Mouse (Mus musculus) liver, postnatal 0 days (tissue): ENCODE results near the gene Cacng8. TPM values are rescaled to one million over a fixed set of nuclear protein-coding genes. Genes with fewer than 3 reads are reported as not detected.

Experiments
- ATAC-seq: fragments of 200-750 bp; cut with Nextera tagmentation; 2 replicates; pipeline ENCODE4 v1.8.0; 2017; ENCODE audit warnings: mild to moderate bottlenecking, moderate library complexity
- DNase-seq: peaks from one replicate; pipeline ENCODE4 v3.0.0-alpha.2; 2016
- H3K27ac ChIP-seq: fragments of 300-500 bp; sonication (generic); 2 replicates; pipeline ENCODE4 v1.5.1; 2014; ENCODE audit warnings: antibody characterized with exemption, moderate library complexity, mild to moderate bottlenecking, low read depth
- H3K27me3 ChIP-seq: fragments of 300-500 bp; sonication (generic); 2 replicates; pipeline ENCODE4 v1.6.1; 2014; ENCODE audit warnings: low read length, control low read depth, mixed read lengths; ENCODE audit not compliant: insufficient read depth
- H3K36me3 ChIP-seq: fragments of 300-500 bp; sonication (generic); replicated peaks from 2 replicates; pipeline ENCODE4 v1.6.1; 2014; ENCODE audit warnings: mild to moderate bottlenecking, control low read depth, low read length, moderate library complexity, mixed read lengths; ENCODE audit not compliant: insufficient read depth
- H3K4me1 ChIP-seq: fragments of 300-500 bp; sonication (generic); 2 replicates; pipeline ENCODE4 v1.6.1; 2014; ENCODE audit warnings: antibody characterized with exemption, mild to moderate bottlenecking, control low read depth; ENCODE audit not compliant: insufficient read depth
- H3K4me2 ChIP-seq: fragments of 300-500 bp; sonication (generic); 2 replicates; pipeline ENCODE4 v1.6.1; 2014; ENCODE audit warnings: low read depth, mild to moderate bottlenecking, low read length, moderate library complexity, mixed read lengths
- H3K4me3 ChIP-seq: fragments of 300-500 bp; sonication (generic); 2 replicates; pipeline ENCODE4 v1.5.1; 2014; ENCODE audit warnings: low read depth, low read length
- H3K9ac ChIP-seq: fragments of 300-500 bp; sonication (generic); replicated peaks from 2 replicates; pipeline ENCODE4 v1.6.1; 2014; ENCODE audit warnings: mild to moderate bottlenecking, moderate library complexity
- H3K9me3 ChIP-seq: fragments of 300-500 bp; sonication (generic); 2 replicates; pipeline ENCODE4 v1.6.1; 2016; ENCODE audit warnings: mild to moderate bottlenecking, control low read depth, low read length, mixed read lengths
- CTCF ChIP-seq: sonication (generic); IDR thresholded peaks from 2 replicates; pipeline ENCODE4 v1.5.1; 2016; ENCODE audit warnings: antibody characterized with exemption, low read depth
- EP300 ChIP-seq: IDR thresholded peaks from 2 replicates; pipeline ENCODE4 v1.6.1; 2016; ENCODE audit warnings: antibody characterized with exemption, low read depth, mild to moderate bottlenecking
- WGBS: fragments of 180-500 bp; shearing (Covaris S2); extraction: QIAGEN DNeasy Blood & Tissue Kit; methylation state at CpG from one replicate; pipeline ENCODE4 v1.1.7; 2014; ENCODE audit not compliant: insufficient replicate concordance; 5-methylcytosine and 5-hydroxymethylcytosine counted together
- polyA plus RNA-seq: library from polyadenylated mRNA; unstranded; fragments of >200 nt; fragmentation: Nextera tagmentation; extraction: Ambion mirVana; gene quantifications from 2 replicates; pipeline ENCODE4 v1.2.1, GENCODE M21; 2015

Cacng8 gene
- polyA plus RNA-seq, 1 experiment from 2014 or later: not detected

DNA sequence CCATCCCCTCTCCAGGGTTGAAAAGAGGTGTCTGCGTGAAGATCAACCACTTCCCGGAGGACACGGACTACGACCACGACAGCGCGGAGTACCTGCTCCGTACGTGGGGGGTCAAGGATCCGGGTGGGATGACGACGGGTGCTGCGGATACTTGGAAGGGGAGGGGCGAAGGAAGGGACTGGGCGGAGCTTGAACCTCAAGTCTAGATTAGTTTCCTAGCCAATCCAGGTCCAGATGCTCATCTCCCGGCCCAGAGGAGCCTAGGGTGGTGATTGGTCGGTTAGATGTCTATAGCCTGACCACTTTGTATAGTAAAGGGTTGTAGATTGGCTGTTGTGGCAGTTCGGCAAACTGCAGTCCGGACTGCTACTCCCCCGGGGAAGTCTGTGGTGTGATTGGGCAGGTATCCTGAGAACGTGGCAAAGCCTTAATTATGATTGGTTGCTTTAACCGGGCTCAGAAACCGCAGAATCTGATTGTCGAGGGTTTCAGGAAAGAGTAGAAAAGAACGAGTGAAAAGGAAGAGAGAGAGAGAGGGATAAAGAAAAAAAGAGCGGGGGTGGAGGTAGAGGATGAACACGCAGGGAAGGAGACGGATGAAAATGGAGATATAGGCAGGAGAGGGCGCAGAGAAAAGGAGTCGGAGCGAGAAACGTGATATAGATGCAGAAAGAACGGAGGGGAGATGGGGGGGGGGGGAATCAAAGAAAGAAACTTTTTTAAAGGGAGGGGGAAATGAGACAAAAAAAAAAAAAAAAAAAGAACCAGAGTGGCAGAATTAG is 20.9 kb downstream of the Cacng8 start:
- H3K4me3 ChIP-seq: no peak overlapping the region

DNA sequence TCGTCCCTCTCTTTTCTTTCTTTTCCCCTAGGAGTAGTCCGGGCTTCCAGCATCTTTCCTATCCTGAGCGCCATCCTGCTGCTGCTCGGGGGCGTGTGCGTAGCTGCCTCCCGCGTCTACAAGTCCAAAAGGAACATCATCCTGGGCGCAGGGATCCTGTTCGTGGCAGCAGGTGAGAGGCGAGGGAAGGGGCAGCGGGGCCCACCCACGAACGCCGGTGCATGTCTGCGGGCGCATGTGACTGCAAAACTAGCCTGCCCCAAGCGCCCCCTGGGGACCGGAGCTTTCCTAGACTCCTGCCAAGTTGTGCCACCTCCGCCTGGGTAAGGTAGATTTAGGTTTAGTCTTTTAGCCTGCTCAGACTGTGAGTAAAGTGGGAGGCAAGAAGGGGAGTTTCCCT is 21.6 kb downstream of the Cacng8 start:
- H3K27me3 ChIP-seq: peaks cover 67% of the 10 kb centered on the region

More for the DNA sequence above, 20.9 kb downstream of the Cacng8 start:
- no peaks in the 10 kb centered on the region for H3K36me3 ChIP-seq
- TF ChIP-seq CTCF (no peak), EP300 (no peak)
- ATAC-seq: no peak
- H3K4me2 ChIP-seq: peak overlapping the region; percentile 28; the same call in 1 of the 2 replicates
- peaks cover 62% of the 10 kb centered on the region for H3K27me3 ChIP-seq
- no peaks in the 10 kb centered on the region for H3K9me3 ChIP-seq
- no peak overlapping the region for H3K27ac ChIP-seq
- no peak for DNase-seq
- WGBS: 2% methylated on average over 33 of the region's 33 CpGs
- no peak overlapping the region for H3K9ac ChIP-seq
- H3K4me1 ChIP-seq: no peaks in the 10 kb centered on the region; the same call in 1 of the 2 replicates

DNA sequence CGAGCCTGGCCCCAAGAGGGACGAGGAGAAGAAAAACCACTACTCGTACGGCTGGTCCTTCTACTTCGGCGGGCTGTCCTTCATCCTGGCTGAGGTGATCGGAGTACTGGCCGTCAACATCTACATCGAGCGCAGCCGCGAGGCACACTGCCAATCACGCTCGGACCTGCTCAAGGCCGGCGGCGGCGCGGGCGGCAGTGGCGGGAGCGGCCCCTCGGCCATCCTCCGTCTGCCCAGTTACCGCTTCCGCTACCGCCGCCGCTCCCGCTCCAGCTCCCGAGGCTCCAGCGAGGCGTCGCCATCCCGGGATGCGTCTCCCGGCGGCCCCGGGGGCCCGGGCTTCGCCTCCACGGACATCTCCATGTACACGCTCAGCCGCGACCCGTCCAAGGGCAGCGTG is 24.4 kb downstream of the Cacng8 start:
- H3K9ac ChIP-seq: no peak overlapping the region
- H3K36me3 ChIP-seq: no peaks in the 10 kb centered on the region
- H3K27me3 ChIP-seq: peaks cover 76% of the 10 kb centered on the region
- DNase-seq (peak; percentile 43), ATAC-seq (0 out of 2 replicates have a peak, but pooled peaks have one; percentile 12)
- no peaks in the 10 kb centered on the region for H3K9me3 ChIP-seq
- 4% methylated on average over 37 of the region's 47 CpGs for WGBS
- H3K27ac ChIP-seq: no peak overlapping the region
- TF ChIP-seq EP300: no peak
- TF ChIP-seq CTCF: no peak
- peak overlapping the region; percentile 38 for H3K4me3 ChIP-seq
- H3K4me1 ChIP-seq: no peaks in the 10 kb centered on the region; the same call in 1 of the 2 replicates
- H3K4me2 ChIP-seq: peak overlapping the region; percentile 79

More for the DNA sequence above, 21.6 kb downstream of the Cacng8 start:
- ATAC-seq: no peak
- Histone ChIP-seq H3K4me3 (no peak overlapping the region), H3K4me1 (no peaks in the 10 kb centered on the region; the same call in 1 of the 2 replicates), H3K36me3 (no peaks in the 10 kb centered on the region), H3K27ac (no peak overlapping the region), H3K9ac (no peak overlapping the region), H3K4me2 (peak overlapping the region; percentile 38; the same call in 1 of the 2 replicates), H3K9me3 (no peaks in the 10 kb centered on the region)
- no peak for TF ChIP-seq EP300
- peak; percentile 21 for TF ChIP-seq CTCF
- peak; percentile 18 for DNase-seq
- WGBS: 3% methylated on average over 20 of the region's 20 CpGs

DNA sequence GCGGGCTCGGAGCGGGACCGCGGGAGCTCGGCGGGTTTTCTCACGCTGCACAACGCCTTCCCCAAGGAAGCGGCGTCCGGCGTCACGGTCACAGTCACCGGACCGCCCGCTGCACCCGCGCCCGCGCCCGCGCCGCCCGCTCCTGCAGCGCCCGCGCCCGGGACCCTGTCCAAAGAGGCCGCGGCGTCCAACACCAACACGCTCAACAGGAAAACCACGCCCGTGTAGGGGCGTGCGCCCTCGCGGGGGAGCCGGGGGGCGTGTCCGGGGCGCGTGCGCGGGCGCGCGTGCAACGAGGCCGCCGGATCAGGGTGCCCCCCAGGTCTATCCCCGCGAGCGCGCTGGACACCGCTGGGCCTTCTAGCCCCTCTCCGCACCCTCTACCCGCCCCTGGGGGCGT is 24.9 kb downstream of the Cacng8 start:
- ATAC-seq (0 out of 2 replicates have a peak, but pooled peaks have one; percentile 15), DNase-seq (peak; percentile 27)
- Histone ChIP-seq H3K9me3 (no peaks in the 10 kb centered on the region), H3K4me1 (no peaks in the 10 kb centered on the region; the same call in 1 of the 2 replicates), H3K27me3 (peaks cover 76% of the 10 kb centered on the region), H3K4me2 (peak overlapping the region; percentile 79), H3K9ac (no peak overlapping the region), H3K27ac (no peak overlapping the region), H3K4me3 (peak overlapping the region; percentile 38), H3K36me3 (no peaks in the 10 kb centered on the region)
- no peak for TF ChIP-seq EP300
- no peak for TF ChIP-seq CTCF
- 1% methylated on average over 34 of the region's 60 CpGs for WGBS

DNA sequence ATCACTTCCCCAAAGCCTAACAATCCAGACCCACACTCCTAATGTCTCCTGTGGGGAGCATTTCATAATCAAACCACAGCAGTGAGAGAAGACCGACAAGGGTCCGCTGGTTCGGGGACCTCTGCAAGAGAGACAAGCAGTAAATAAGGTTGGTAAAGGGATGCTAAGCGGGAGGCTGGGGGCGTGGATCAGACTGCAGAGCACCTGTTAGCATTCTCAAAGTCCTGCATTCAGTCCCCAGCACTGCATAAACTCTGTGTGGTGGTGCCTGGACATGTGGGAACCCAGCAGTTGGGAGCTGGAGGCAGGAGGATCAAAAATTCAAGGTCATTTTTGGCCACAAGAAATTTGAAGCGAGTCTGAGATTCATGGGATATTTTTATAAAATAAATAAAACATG is 29.5 kb downstream of the Cacng8 start:
- DNase-seq (no peak), ATAC-seq (no peak)
- no peak overlapping the region for H3K27ac ChIP-seq
- H3K27me3 ChIP-seq: peaks cover 68% of the 10 kb centered on the region
- WGBS: 29% methylated on average over 6 of the region's 6 CpGs
- H3K4me2 ChIP-seq: no peak overlapping the region
- TF ChIP-seq CTCF (no peak), EP300 (no peak)
- H3K9ac ChIP-seq: no peak overlapping the region
- H3K4me1 ChIP-seq: no peaks in the 10 kb centered on the region; the same call in 1 of the 2 replicates
- no peaks in the 10 kb centered on the region for H3K9me3 ChIP-seq
- no peaks in the 10 kb centered on the region for H3K36me3 ChIP-seq
- no peak overlapping the region for H3K4me3 ChIP-seq

DNA sequence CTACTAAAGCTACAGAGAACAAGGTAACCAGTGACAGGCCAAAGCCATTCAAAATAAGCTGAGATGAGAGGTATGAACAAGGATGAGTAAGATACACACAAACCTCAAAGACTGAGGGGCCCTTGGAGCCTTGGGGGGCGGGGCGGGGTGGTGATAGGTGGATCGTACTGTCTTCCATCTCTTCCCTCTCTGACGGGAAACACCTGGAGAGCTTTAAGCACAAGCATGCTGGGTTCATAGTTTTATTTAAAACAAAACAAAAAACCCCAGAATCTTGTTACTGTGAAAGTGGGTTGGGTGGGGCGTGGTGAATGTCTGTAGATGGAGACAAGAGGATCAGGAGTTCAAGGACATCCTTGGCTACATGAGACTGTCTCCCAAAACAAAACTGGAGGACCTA is 30.0 kb downstream of the Cacng8 start:
- Histone ChIP-seq H3K4me1 (no peaks in the 10 kb centered on the region), H3K9ac (no peak overlapping the region), H3K4me2 (no peak overlapping the region), H3K4me3 (no peak overlapping the region), H3K27me3 (peaks cover 65% of the 10 kb centered on the region), H3K27ac (no peak overlapping the region), H3K36me3 (no peaks in the 10 kb centered on the region), H3K9me3 (no peaks in the 10 kb centered on the region)
- TF ChIP-seq EP300 (no peak), CTCF (no peak)
- no peak for ATAC-seq
- no peak for DNase-seq
- 43% methylated on average over 5 of the region's 5 CpGs for WGBS
